Mouse (Mus musculus): ENCODE results near the gene Dbf4. TPM values are rescaled to one million over a fixed set of nuclear protein-coding genes. Genes with fewer than 3 reads are reported as not detected.

Gene Dbf4
- polyA plus RNA-seq, 1 experiment: not detected

DNA sequence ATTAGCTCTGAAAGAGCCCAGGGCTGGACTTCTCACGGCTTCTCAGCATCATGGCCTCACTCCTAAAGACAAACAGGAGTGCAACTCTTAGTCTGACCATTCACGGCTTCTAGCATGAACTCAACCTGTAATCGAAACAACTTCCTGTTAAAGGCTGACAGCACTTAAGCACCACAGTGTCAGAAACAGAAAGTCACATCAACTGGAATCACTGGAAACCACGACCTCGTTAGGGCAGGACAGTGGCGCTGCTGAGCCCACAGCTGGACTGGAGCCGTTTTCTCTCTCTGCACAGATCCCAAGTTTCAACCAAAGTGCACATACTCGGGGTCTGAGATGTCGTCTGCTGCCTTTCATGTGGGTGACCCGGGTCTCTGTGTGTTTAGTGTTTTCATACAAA is 73.0 kb downstream of the Dbf4 start:
- H3K4me1 ChIP-seq (ENCODE audit: control insufficient read depth, insufficient read depth, low read length): no peaks in the 10 kb centered on the region
- TF ChIP-seq CTCF (IDR thresholded peaks at IDR 0.05; ENCODE audit: insufficient read depth, low read depth, low read length) (no peak), POLR2A (IDR thresholded peaks at IDR 0.05; ENCODE audit: insufficient read depth, low read depth, low read length) (no peak)
- H3K27ac ChIP-seq (ENCODE audit: insufficient read depth, low read depth, low read length): no peak overlapping the region
- no peak overlapping the region for H3K4me3 ChIP-seq (ENCODE audit: insufficient read depth, low read depth, low read length)
- WGBS: 71% methylated on average over 10 of the region's 10 CpGs

Other genes starting within 250 kb of the Dbf4 start
- gene Adam22, start 54.6 kb downstream of the Dbf4 start, polyA plus RNA-seq (2012; ENCODE audit: insufficient read depth, insufficient read length, low replicate concordance, missing spikeins): 66.8 and 131 TPM in 2 replicates
- gene Slc25a40, start 134 bp upstream of the Dbf4 start, polyA plus RNA-seq (2012; ENCODE audit: insufficient read depth, insufficient read length, low replicate concordance, missing spikeins): not detected in 2 replicates
- not detected in 2 replicates for gene Rundc3b, start 200.2 kb upstream of the Dbf4 start, polyA plus RNA-seq (2012; ENCODE audit: insufficient read depth, insufficient read length, low replicate concordance, missing spikeins)
- not detected in 2 replicates for gene Abcb1a, start 237.4 kb upstream of the Dbf4 start, polyA plus RNA-seq (2012; ENCODE audit: insufficient read depth, insufficient read length, low replicate concordance, missing spikeins)

All from olfactory bulb, adult 2 months (tissue).